Mouse (Mus musculus) spleen, postnatal 14 days (tissue): ENCODE measurements around the gene Ptprn2.

Source experiments
- DNase-seq, 2 experiments: peaks; one replicate each; pipeline ENCODE4 v3.0.0; 2021 to 2022; ENCODE audit warnings: low spot score in 2 of 2

Gene Ptprn2

GRCm38 (mm10) chr12:116594457-116594856, 108.9 kb downstream of the Ptprn2 start:
- no peak for DNase-seq

GRCm38 (mm10) chr12:116594866-116595610, 109.5 kb downstream of the Ptprn2 start:
- no peak for DNase-seq

GRCm38 (mm10) chr12:116595727-116596126, 110.2 kb downstream of the Ptprn2 start:
- no peak for DNase-seq

DNA sequence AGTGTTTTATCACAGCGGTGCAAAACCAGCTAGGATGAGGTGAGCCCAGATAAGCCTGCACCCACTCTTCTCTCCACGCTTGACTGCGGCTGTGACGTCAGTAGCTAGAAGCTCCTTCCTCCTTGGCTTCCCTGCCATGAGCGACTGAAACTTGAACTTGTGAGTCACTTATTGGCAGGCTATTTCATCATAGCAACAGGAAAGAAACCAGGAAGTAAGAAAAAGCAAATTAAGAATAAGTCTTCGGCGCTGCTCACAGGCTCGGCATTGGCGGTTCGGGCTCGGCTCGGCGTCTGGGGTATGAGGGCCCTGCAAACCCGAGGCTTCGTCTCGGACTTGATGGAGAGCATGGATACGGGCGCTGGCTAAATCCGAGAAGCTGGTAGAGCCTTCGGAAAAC, 111.5 kb downstream of the Ptprn2 start:
- DNase-seq: no peak

DNA sequence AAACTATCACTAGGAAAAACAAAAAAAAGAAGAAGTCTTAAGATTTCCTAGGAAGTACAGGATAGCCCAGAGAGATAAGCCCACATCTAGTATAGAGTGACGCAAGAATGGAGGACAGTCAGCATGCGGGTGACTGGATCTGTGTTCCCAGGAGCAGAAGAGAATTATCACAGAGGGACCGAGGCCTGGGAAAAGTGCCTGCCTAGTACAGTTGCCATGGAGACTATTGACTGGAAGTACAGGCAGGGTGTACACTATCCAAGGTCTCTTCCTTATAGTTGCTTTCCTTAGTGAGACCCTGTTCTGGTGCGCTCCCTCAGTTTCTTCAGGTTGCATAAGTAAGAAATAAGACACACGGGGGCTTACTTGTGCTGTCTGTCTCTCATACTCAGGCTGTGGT, 112.2 kb downstream of the Ptprn2 start:
- no peak for DNase-seq

DNA sequence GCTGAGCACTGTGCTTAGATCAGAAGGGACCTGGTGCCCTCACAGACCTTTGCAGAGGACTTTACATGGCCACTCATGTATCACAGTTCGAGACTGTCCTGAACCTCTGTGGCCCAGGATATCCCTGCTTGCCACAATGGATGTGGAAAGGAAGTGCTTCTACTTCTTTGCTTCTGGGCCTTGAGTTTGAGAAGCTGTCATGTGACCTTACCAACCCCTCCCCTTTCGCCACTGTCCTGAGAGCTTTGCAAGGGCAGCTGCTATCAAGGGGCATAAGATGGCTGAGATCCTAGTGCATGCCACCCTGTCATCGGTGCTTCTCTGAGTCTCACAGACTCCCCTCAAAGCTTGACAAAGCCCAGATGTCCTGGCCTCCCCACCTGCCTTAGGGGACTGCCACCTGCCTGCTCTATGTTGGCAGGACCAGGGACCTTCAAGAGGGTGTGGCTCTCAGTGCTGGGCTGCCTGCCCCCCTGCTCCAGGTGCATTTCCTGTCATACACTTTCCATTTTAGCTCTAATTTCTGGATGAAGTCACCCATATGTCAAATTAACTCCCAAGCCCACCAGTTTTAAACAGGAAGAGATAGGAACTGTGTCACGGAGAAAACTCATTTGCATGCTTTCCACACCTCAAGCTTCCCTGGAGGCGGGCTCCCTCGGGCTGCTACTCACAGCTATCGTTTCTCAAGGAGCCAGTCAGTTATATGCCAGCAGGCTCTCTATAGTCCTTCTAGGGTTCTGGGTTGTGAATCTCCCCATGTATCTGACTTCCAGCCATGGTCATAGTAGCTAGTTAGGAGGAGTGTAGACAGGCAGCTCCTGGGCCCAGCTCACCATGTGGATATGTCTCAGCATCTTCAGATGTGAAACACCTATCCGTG, 112.8 kb downstream of the Ptprn2 start:
- DNase-seq: no peak

- DNase-seq: no peak
Observed at GRCm38 (mm10) chr12:116599537-116599936, 114.0 kb downstream of the Ptprn2 start.

DNA sequence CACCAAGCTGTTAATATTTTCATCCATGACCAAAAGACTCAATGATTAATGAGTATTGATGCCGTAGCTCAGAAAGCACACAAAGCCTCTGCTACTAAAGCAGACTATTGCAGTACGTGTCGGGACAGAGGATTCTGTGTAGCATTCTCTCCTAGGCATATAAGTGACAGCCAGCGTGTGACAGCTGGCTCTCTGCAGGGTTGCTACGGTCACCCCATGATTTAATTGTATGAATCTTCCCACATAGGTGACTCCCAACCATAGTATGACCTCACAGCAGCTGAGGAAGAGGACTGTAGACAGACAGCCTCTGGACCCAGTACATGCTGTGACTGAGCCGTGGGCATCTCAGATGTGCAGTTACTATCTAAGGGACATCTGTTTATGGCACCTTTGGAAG, 114.5 kb downstream of the Ptprn2 start:
- DNase-seq: no peak

DNA sequence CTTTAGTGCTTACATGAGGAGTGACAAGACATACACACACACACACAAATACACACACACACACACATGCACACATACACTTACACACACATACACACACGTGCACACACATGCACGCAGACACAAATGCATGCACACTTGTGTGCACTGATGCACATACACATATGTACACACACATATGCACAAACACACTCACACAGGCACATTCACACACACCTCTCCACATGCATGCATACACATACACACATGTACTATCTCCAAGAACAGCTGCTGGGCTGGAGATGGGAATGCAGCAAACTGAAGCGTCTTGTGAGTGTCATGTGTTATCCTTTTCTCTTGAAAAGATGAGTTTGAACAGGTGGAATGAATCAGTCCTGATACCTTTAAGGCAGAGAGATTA, 115.9 kb downstream of the Ptprn2 start:
- DNase-seq: no peak

GRCm38 (mm10) chr12:116601921-116602320, 116.4 kb downstream of the Ptprn2 start:
- DNase-seq: no peak

- no peak for DNase-seq
Observed at GRCm38 (mm10) chr12:116608598-116608997, 123.1 kb downstream of the Ptprn2 start.

DNA sequence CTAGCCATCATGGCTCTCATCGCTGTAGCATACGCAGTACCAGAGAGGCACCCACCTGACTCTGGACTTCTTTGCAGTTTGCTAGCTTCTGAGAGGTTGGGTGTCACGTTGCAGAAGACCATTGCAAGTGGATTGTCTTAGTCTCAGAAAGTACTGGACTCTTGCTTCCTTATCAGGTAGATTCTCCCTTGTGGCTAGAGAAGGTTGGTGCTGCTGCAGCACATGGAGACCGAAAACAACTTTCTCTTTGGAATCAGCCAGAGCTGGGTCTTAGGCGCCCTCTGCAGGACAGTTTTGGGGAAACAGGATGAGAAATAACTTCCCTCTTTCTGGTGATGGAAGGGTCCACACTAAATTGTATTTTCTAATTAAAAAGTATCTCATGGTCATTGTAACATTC, 134.3 kb downstream of the Ptprn2 start:
- peak in 1 of 2 experiments; percentile 47 for DNase-seq

- DNase-seq: no peak
Observed at GRCm38 (mm10) chr12:116620299-116620698, 134.8 kb downstream of the Ptprn2 start.

DNA sequence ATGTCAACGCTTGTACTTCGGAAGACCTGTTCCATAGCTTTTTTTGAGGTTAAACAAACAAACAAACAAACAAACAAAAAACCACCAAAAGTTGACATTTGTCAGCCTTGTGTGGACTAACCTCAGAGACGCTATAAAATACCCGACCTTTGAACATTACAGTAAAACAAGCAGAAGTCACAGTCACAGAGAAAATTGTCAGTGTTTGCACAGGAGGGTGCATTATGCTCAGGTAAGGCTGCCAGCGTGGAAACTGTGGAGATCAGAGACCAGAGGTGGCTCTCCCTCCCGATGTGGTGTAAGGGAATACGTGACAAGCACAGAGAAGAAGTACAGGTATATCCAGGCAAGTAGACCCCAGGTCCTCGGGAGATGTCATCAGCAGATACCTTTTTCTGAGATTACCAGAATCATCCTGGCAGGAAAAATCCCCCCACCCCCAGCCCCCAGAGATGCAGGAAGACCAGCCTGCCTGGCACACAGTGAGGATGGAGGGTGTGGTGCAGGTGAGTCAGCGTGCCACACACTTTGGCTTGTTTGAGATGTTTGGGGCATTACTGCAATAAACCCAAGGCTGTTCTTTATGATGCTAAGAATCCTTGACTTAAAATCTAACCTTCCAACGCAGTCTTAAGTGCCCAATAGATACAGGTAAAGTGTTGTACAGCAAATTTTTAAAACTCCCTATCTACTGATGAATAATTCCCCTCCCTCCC, 136.0 kb downstream of the Ptprn2 start:
- DNase-seq: no peak

DNA sequence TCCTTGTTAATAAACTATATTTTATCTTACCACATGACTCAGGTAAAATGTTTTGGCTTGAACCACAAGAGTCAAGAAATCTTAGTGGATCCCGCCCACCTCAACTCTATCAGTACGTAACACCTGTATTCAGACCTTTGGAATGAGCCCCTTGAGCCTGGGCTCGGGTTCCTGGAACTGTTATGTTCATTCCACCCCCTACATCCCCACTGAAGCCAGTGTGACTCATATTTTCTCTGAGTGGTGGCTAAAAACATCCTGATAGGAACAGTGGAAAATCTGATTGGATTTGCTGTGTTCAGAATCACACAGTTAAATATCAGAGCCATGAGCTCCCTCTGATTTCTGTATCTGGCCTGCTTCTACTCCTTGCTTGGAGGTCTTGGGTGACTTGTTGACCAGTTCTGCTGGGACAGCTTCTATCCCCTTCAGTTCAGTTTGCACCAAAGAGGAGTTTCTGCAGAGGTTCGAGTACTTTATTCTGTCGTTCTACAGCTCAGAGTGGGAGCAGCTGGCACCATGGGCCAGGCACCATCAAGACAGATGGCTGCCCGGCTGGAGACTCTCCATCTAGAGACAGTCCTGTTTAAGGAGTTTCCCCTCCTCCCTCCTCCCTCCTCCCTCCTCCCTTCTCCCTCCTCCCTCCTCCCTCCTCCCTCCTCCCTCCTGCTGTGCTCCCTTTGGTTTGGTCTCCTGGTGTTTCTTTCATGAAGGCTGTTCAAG, 137.3 kb downstream of the Ptprn2 start:
- DNase-seq: no peak

- no peak for DNase-seq
Observed at GRCm38 (mm10) chr12:116625391-116626281, 140.1 kb downstream of the Ptprn2 start.

GRCm38 (mm10) chr12:116628992-116629391, 143.5 kb downstream of the Ptprn2 start:
- DNase-seq: no peak

DNA sequence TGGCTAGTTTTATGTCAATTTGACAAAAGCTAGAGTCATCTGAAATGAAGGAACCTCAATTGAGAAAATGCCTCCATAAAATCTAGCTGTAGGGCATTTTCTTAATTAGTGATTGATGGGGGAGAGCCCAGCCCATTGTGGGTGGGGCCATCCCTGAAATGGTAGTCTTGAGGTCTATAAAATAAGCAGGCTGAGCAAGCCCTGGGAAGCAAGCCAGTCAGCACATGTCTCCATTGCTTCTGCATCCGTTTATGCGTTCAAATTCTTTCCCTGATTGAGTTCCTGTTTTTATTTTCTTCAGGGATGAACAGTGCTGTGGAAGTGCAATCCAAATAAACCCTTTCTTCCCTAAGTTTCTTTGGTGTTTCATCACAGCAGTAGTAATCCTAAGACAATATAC, 152.0 kb downstream of the Ptprn2 start:
- no peak for DNase-seq

GRCm38 (mm10) chr12:116640871-116641270, 155.4 kb downstream of the Ptprn2 start:
- no peak for DNase-seq

- DNase-seq: no peak
Observed at GRCm38 (mm10) chr12:116641339-116642190, 156.0 kb downstream of the Ptprn2 start.
